Mouse (Mus musculus): Measurements from ENCODE around the gene Vwa7. TPM values are rescaled to one million over a fixed set of nuclear protein-coding genes. Genes with fewer than 3 reads are reported as not detected.

Vwa7 gene
- total and polyA plus RNA-seq, 3 experiments = 9.8 to 10.4 TPM; not detected in 1

DNA sequence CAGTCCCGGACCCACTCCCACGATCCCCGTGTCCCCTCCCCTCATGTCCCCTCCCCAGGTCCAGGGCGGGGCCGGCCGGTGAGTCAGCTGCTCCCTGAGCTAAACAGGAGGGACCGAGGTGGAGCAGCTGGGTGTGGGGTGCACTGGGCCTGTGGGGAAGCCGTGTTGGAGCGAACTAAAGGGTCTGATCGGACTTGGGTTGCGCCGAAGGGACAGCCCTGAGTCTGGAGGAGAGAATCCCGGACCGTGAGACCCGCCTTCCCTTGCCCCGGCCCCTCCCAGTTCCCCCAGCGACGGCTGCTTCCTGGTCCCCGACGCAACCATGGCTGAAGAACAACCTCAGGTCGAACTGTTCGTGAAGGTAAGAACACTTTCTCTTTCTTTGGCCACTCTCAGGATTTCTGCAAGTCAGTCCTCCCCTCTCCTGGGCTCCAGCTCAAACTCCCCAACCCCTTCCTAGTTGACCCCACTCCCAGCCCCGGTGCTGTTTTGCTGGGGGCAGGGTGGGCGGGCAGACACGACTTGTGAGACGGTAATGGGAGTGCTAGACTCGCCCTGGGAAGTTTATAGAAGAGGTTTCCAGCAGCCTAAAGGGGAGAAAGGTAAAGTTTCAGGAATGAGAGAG is 33.9 kb downstream of the Vwa7 start:
- H3K4me1 ChIP-seq (ENCODE audit: control insufficient read depth in 1 of 2, insufficient read depth in 2 of 2, low read length in 2 of 2) = peaks cover 3 to 34% of the 10 kb centered on the region in 2 experiments; a peak in 3 of 4 replicates
- peak overlapping the region; percentile 76 to 87 for H3K4me3 ChIP-seq (ENCODE audit: control insufficient read depth in 1 of 2, insufficient read depth in 1 of 2, low read depth in 2 of 2, low read length in 2 of 2)
- H3K27me3 ChIP-seq (ENCODE audit: control insufficient read depth in 1 of 2, insufficient read depth in 2 of 2, low read length in 2 of 2) = no peaks in the 10 kb centered on the region
- peak overlapping the region; percentile 97 for H3K27ac ChIP-seq (ENCODE audit: control insufficient read depth, low read depth, low read length)
- peaks cover 4 to 28% of the 10 kb centered on the region in 2 experiments for H3K36me3 ChIP-seq (ENCODE audit: control insufficient read depth in 1 of 2, insufficient read depth in 2 of 2, low read length in 2 of 2)
- DNase-seq (ENCODE audit: low read depth, low spot score) = peak; percentile 87
- no peaks in the 10 kb centered on the region for H3K9me3 ChIP-seq (replicated peaks; ENCODE audit: insufficient read depth, low read length)
- peaks cover 42% of the 10 kb centered on the region for H3K79me2 ChIP-seq (ENCODE audit: control insufficient read depth, insufficient read depth, low read length, poor library complexity)
- peak overlapping the region; percentile 90 for H3K9ac ChIP-seq (ENCODE audit: control insufficient read depth, low read depth, low read length, poor library complexity, severe bottlenecking)
- 0 out of 4 replicates have a peak, but pooled peaks of 1 of the 2 experiments have one; percentile 3 for TF ChIP-seq EP300 (IDR thresholded peaks at IDR 0.05; ENCODE audit: low read depth in 1 of 2, low read length in 2 of 2)
- TF ChIP-seq UBTF (IDR thresholded peaks at IDR 0.05; ENCODE audit: borderline replicate concordance, insufficient read depth, low read depth, low read length) = 0 out of 2 replicates have a peak, but pooled peaks have one; percentile 47
- no peak; the same call in 1 of the 2 replicates for TF ChIP-seq POLR2AphosphoS2 (IDR thresholded peaks at IDR 0.05; ENCODE audit: low read length)
- no peak for TF ChIP-seq MXI1 (IDR thresholded peaks at IDR 0.05; ENCODE audit: low read depth, low read length)
- peak; percentile 66 for TF ChIP-seq MAZ (IDR thresholded peaks at IDR 0.05; ENCODE audit: low read depth, low read length)
- no peak for TF ChIP-seq USF1 (IDR thresholded peaks at IDR 0.05; ENCODE audit: low read depth, low read length)
- no peak for TF ChIP-seq MAFK (IDR thresholded peaks at IDR 0.05; ENCODE audit: borderline replicate concordance, low read depth, low read length)
- TF ChIP-seq NRF1 (IDR thresholded peaks at IDR 0.05; ENCODE audit: insufficient read depth, low read depth, low read length, poor library complexity, severe bottlenecking) = no peak
- no peak for TF ChIP-seq KAT2A (conservative IDR thresholded peaks at IDR 0.05; ENCODE audit: low read depth, low read length)
- no peak for TF ChIP-seq ZKSCAN1 (IDR thresholded peaks at IDR 0.05; ENCODE audit: low read depth, low read length)
- no peak for TF ChIP-seq CTCF (IDR thresholded peaks at IDR 0.05 in 2 of 3, conservative IDR thresholded peaks at IDR 0.05 in 1 of 3; ENCODE audit: control insufficient read depth in 1 of 3, insufficient read depth in 1 of 3, low read depth in 2 of 3, low read length in 3 of 3, poor library complexity in 1 of 3, severe bottlenecking in 1 of 3)
- TF ChIP-seq ZNF384 (IDR thresholded peaks at IDR 0.05; ENCODE audit: low read depth, low read length) = no peak
- TF ChIP-seq MYC (IDR thresholded peaks at IDR 0.05; ENCODE audit: low read depth, low read length) = no peak
- no peak for TF ChIP-seq GATA1 (IDR thresholded peaks at IDR 0.05; ENCODE audit: low read depth, low read length)
- TF ChIP-seq RCOR1 (IDR thresholded peaks at IDR 0.05; ENCODE audit: low read depth, low read length) = no peak
- TF ChIP-seq JUND (IDR thresholded peaks at IDR 0.05; ENCODE audit: low read depth, low read length) = no peak
- no peak for TF ChIP-seq MYB (IDR thresholded peaks at IDR 0.05; ENCODE audit: low read depth, low read length)
- TF ChIP-seq BHLHE40 (IDR thresholded peaks at IDR 0.05; ENCODE audit: borderline replicate concordance, low read depth, low read length) = no peak
- TF ChIP-seq SMC3 (IDR thresholded peaks at IDR 0.05; ENCODE audit: low read depth, low read length) = no peak
- no peak for TF ChIP-seq TBP (IDR thresholded peaks at IDR 0.05; ENCODE audit: low read depth, low read length)
- TF ChIP-seq RAD21 (IDR thresholded peaks at IDR 0.05; ENCODE audit: low read depth, low read length) = no peak
- TF ChIP-seq MEF2A (IDR thresholded peaks at IDR 0.05; ENCODE audit: extremely low read depth, insufficient replicate concordance, low read depth, low read length, poor library complexity, severe bottlenecking) = no peak
- TF ChIP-seq ETS1 (IDR thresholded peaks at IDR 0.05; ENCODE audit: low read depth, low read length) = peak; percentile 17; the same call in 1 of the 2 replicates
- no peak for TF ChIP-seq POLR2AphosphoS5 (IDR thresholded peaks at IDR 0.05; ENCODE audit: borderline replicate concordance, low read depth, low read length)
- peak; percentile 51; the same call in 1 of the 2 replicates for TF ChIP-seq HCFC1 (IDR thresholded peaks at IDR 0.05; ENCODE audit: low read depth, low read length)
- no peak for TF ChIP-seq CHD2 (IDR thresholded peaks at IDR 0.05; ENCODE audit: low read length)
- TF ChIP-seq E2F4 (IDR thresholded peaks at IDR 0.05; ENCODE audit: borderline replicate concordance, low read depth, low read length) = no peak
- no peak for TF ChIP-seq TAL1 (IDR thresholded peaks at IDR 0.05; ENCODE audit: low read length)
- TF ChIP-seq ZC3H11A (IDR thresholded peaks at IDR 0.05; ENCODE audit: low read depth, low read length) = no peak
- no peak for TF ChIP-seq MAX (IDR thresholded peaks at IDR 0.05; ENCODE audit: low read length)
- peak; percentile 57 for TF ChIP-seq NELFE (IDR thresholded peaks at IDR 0.05; ENCODE audit: low read depth, low read length)
- no peak for TF ChIP-seq USF2 (IDR thresholded peaks at IDR 0.05; ENCODE audit: borderline replicate concordance in 1 of 2, insufficient read depth in 1 of 2, low read depth in 1 of 2, low read length in 2 of 2)
- TF ChIP-seq SIN3A (IDR thresholded peaks at IDR 0.05; ENCODE audit: low read length) = peak; percentile 19
- TF ChIP-seq CHD1 (IDR thresholded peaks at IDR 0.05; ENCODE audit: low read depth, low read length) = no peak
- 0 out of 2 replicates have a peak, but pooled peaks have one; percentile 15 for TF ChIP-seq ZMIZ1 (IDR thresholded peaks at IDR 0.05; ENCODE audit: low read depth, low read length)
- no peak for TF ChIP-seq GABPA (IDR thresholded peaks at IDR 0.05; ENCODE audit: low read depth, low read length)

Data from MEL (cell line).